Mouse (Mus musculus) CD8-positive naive resting alpha-beta T cell, adult 2 months (primary cell): ENCODE results near the gene Gm10251.
"Not testable (repeated sequence)": the region's sequence is repeated elsewhere in the genome, so short reads cannot be mapped to it uniquely, and the experiment has no call there.

Experiments used
- DNase-seq, 2 experiments: peaks; one replicate each; pipeline ENCODE4 v3.0.0; 2022; ENCODE audit warnings: low read depth in 2 of 2, low spot score in 2 of 2

Gene Gm10251

DNA sequence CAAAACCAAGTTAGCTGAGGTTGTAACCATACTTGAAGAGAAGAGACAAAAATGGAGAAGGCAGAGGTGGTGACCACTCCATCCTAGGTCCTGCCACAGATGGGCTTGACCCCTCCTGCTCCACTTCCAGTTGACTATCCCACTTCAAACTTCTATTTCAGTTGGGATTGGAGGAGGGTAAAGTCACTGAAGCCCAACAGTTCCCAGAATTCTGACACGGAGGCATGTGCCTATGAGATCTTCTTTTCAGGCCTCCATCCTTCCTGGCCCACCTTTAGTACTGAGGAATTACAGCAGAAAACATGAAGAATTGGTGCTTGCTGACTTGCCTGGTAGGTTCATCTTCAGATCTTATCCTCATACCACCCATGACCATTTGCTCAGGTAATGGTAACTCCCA is at the start of gene Gm10251:
Gene Gm10251, minus strand, starts transcription at position 101 of the 400 bp plus-strand sequence.
- not testable (repeated sequence) for DNase-seq

DNA sequence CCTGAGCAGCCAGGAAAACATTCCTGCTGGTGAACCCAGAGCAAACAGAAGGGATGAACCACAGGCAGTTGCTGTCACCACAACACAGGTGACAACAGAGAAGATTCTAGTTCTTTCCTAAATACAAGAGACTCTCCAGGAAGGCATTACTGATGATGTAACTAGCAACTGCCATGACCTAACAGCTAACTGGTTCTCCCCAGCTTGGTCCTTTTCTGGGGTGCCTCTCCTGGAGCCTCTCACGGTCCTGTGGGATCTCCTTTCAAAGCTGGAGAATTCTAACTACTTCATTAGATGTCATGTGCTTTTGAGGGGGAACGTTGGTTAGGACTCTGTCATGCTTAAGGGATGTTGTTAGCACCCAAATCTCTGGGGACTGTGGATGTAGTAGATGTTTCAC is 36.2 kb upstream of the Gm10251 start, which contains the start of gene Gm8050:
Gene Gm8050, minus strand, starts transcription at position 101 of the 400 bp plus-strand sequence.
- not testable (repeated sequence) for DNase-seq

DNA sequence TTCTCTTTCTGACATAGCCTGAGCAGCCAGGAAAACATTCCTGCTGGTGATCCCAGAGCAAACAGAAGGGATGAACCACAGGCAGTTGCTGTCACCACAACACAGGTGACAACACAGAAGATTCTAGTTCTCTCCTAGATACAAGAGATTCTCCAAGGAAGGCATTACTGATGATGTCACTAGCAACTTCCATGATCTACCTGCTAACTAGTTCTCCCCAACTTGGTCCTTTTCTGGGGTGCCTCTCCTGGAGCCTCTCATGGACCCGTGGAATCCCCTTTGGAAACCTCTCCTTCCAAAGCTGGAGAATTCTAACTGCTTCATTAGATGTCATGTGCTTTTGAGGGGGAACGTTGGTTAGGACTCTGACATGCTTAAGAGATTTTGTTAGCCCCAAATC is 61.7 kb downstream of the Gm10251 start, which contains the start of gene Gm3460:
Gene Gm3460, minus strand, starts transcription at position 101 of the 400 bp plus-strand sequence.
- not testable (repeated sequence) for DNase-seq

DNA sequence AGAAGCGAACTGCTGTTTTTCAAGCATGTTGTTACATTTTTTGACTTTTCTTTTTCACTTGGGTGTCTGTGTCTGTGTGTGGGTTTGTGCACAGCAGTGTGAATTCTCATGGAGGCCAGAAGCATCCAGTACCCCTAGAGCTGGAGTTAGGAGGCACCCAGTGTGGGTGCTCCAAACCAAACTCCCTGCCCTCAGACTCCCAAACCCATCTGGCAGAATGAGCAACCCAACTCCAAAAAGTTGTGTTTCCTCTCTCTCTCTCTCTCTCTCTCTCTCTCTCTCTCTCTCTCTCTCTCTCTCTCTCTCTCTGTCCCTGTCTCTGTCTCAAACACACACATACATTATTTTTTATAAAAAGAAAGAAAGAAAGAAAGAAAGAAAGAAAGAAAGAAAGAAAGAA is 77.5 kb downstream of the Gm10251 start:
- DNase-seq: peak; percentile 0

DNA sequence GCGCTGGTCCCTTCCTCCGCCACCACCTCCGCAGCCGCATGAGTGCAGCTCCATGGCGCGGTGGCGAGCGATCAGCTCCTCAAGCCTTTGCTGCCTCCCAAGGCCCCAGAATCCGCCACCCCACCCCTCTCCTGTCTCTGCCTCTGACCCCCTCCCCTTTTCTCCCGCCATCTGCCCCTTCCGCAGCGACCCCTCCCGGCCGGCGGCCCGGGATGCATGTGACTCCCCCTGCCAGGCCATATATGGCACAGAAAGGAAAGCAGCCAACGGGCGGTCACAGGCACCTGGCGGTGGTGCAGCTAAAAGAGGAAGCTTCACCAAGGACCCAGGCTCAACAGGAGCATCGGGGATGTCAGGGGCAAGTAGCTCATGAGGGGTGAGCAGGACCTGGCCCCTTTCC is 79.0 kb downstream of the Gm10251 start:
- DNase-seq: not testable (repeated sequence)

DNA sequence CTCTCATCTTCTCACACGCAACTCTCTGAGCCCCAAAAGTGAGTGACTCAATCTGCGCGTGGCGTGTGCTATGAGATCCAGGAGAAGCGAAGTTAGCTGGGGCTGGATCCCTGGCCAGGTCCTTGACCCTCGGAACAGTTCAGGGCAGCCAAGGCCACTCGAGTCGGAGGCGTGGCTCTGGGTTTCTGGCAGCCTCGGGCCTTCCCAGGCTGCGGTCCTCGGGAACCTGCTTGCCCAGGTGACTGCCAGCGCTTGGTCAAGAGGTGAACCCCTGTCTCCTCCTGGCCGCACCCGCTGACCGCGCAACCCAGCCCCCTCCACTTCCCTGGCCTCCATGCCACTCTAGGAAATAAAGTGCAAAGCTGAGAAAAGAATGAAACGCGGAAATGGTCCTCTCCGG is 79.4 kb downstream of the Gm10251 start:
- DNase-seq: not testable (repeated sequence)

DNA sequence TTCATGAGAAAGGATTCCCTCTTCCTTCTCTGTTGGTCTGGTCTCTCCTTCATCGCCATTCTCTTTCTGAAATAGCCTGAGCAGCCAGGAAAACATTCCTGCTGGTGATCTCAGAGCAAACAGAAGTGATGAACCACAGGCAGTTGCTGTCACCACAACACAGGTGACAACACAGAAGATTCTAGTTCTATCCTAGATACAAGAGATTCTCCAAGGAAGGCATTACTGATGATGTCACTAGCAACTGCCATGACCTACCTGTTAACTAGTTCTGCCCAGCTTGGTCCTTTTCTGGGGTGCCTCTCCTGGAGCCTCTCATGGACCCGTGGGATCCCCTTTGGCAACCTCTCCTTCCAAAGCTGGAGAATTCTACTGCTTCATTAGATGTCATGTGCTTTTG is 93.5 kb downstream of the Gm10251 start, which contains the start of gene Gm3629:
Gene Gm3629, minus strand, starts transcription at position 101 of the 400 bp plus-strand sequence.
- not testable (repeated sequence) for DNase-seq
